Mouse (Mus musculus) embryo, embryonic 10 days (tissue): Measurements from ENCODE around the gene Rtn4r.

Experiments used
- DNase-seq: peaks from one replicate; pipeline ENCODE4 v3.0.0-alpha.2; 2015; ENCODE audit warnings: low spot score

The Rtn4r gene

DNA sequence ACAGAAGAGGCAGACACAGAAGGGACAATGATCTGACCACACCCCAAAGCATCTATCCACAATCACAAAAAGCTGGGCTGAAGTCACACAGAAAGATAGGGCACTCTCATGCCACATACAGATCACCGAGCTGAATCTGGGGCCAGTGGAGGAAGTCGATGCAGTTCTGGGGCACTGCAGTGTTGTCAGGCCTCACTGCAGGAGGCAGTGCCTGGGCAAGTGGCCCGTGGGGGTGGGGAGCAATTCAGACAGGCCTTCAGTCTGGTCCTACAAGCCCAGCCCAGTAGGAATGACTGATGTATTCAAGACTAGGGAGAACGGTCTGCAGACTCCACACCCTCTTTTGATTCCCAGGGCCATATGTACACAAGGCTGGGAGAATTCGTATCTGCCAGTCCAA, 2.8 kb upstream of the Rtn4r start:
- no peak for DNase-seq

DNA sequence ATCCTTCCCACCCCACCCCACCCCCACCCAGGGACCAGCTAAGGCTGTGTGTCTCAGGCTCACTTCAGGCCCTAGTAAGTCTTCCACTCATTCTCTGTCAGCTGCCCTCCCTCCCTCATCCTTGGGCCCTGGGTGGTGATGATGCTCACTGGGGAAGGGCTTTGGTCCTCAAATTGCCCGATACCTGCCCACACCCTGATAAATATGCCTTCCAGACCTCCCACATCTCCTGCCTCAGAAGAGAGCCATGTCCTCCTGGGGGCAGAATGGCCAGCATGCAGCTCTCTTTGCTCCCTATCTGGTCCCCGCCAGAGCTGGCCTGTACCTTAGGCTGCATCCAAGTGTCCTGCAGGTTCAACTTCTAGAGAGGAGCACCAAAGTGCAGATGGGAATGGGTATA, 2.3 kb upstream of the Rtn4r start:
- DNase-seq = no peak

DNA sequence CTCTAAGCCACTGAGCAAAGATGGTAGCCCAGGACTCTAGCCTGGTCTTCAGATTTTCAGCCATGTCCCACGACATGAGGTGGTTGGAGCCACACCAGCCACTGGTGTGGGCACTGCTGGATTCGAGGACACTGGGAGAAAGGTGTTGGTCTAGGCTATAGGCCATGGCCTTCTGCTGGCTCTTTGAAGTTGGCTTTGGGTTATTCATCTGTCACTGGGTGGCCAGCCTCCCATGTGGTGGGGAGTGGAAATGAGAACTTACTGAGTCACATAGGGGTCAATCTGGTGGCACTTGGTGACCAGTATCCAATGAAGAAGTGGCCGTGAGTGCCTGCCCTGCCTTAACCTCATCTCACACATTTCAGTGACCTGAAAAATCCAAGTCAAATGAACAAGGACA, 1.2 kb upstream of the Rtn4r start:
- DNase-seq = no peak

DNA sequence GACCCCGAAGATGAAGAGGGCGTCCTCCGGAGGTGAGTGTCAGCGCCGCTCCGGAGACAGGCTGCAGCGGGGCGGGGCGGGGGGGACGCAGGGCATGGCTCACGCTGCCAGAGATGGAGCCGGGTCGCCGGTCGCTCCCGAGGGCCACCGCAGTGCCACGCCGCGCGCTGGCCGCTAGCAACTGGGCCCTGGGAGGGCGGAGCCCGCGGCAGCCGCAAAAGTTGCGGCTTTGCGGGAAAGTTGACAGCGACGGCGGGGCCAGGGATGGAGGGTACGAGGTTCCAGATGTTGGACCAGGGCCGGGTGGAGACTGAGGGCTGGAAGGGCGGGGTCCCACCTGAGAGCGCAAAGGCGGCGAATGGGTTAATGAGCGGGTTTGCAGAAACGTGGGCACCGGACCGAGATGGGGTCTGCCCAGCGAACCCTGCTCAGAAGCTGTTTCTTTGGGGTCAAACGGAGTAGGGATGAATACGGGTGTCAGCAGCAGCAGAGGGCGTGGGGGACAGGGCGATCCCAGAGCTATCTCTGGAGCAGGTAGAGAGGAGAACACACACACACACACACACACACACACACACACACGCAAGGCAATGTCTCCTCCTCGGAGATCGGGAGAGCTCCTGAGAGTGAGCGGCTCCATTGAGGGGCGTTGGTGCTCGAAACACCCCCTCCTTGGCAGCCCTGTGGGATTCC, 575 bp downstream of the Rtn4r start:
- DNase-seq = peak; percentile 23

DNA sequence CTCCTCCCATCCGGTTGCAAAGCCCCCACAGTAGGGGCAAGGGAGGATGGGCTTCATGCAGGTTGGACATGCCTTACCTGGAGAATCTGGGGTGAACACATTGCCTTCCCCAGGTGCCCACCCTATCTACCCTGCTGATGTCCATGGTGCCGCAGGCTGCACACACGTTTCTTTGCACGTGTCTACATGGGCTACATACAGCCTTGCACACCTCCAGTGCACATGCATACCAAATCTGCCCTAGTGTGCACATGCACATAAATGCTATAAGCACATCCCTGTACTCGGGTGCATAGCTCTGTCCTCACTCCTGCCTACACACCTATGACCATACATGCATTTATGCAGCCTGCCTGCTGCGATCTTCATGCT, 1.1 kb downstream of the Rtn4r start:
- DNase-seq = no peak

DNA sequence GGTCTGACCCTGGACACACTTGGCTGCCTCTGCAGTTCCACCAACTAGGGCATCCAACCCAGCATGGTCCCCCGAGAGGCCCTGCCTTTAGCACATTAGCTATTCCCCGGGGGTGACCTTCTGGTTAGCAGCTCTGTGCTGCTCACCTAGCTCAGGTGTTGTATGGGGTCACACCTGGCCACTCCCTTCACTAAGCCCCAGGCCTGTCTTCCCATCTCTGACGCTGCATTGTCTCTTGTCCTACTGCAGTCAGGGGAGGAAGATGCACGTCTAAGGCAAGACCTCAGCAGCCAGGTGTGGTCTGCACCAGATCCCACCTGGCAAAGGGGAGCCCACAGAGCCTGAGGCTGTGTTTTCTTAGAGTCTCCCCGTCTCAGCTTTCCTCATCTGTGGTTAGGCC, 2.0 kb downstream of the Rtn4r start:
- no peak for DNase-seq

DNA sequence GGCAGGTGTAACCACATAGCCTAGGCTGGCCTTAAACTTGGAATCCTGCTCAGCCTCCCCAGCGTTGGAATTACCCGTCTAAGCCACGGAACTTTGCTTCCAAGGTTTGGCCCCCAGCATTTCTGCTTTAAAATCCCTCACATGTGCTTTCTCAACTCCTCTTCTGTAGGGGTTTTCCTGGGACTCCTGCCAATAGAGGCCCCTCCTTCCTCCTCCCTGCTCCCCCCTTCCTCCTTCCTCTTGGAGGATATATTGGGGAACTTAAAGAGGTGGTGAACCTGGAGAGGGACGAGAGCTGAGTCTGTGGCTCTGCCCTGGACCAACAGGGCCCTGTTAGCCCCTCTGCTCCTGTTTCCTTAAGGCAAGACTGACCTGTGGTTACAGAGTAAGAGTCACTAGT, 2.8 kb downstream of the Rtn4r start:
- no peak for DNase-seq

DNA sequence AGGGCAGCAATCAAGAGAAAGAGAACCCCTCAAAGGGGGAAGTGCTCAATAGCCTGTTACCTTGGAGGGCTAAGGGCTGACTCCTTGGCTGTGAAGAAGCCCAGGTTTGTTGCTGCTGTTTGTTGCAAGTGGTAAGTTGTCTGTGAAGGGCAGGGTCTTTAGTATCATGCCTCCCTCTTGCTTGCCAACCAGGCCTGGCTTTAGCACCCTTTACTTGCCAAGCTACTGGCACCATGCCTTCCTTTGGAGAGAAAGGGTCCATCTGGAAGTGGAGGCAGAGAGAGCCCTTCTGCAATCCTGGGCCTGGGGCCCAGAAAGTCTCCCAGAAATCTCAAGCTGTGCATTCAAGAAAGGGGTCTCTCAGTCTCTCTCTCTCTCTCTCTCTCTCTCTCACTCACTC, 3.3 kb downstream of the Rtn4r start:
- no peak for DNase-seq

DNA sequence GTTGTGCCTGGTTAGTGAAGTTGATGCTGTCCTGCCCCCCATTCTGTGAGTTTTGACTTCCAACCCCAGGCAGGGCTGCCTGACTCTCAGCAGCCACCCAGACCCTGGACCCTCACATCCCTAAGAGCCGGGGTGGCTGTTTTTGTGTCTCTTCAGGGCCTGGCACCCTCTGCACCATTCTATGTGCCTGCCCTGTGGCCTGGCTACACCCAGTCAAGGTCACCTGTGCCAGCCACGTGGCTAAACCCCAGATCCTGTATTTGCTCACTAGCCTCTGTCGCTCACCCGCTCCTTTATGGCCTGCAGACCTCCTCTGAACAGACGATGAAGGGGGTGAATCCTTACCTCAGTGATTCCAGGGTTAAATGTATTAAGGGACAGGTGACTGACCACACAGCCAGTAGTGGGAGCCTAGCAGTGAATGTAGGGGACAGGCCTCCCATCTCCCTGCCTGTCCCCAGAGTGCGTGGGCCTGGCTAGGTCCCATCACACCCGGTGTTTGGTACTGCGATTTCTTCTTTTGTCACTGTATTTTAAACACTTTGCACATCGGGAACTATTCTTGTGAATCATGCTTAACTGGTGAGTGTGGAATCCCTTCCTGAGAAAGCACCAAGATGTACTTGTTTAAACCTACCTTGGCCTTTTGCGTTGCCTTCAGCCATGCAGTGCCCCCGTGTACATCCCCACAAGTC, 4.0 kb downstream of the Rtn4r start:
- DNase-seq = no peak

DNA sequence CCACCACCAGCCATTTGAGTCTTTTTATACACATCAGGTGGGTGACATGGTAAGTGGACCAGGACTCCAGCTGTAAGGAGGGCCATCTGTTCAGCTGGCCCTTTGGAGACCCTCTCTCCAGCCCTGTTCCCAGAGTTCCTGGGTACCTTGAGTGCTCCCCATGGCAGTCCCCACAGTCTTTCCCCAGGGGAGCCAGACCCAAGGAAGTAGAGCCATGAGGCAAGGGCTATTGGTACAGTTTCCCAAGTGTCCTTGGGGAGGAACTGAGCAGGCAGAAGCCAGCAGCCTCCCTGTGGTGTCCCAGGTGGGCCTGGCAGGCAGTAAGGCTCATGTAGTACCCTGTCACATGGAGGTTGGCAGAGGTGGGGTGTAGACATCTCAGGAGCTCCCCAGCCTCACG, 4.6 kb downstream of the Rtn4r start:
- DNase-seq = no peak

DNA sequence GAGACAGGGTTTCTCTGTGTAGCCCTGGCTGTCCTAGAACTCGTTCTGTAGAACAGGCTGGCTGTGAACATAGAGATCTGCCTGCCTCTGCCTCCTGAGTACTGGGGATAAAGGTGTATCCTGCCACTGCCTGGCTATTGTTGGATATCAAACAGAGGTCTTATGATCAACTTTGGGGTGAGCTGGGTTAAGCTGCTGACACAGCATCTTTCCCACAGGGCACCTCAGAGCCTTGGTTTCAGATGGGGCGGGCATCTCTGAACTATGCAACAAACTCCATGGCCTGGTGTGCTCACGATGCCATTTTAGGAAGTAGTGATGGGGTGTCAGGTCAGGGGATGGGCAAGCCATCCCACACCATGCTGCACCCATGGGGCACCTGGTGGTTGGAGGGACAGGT, 5.1 kb downstream of the Rtn4r start:
- no peak for DNase-seq

DNA sequence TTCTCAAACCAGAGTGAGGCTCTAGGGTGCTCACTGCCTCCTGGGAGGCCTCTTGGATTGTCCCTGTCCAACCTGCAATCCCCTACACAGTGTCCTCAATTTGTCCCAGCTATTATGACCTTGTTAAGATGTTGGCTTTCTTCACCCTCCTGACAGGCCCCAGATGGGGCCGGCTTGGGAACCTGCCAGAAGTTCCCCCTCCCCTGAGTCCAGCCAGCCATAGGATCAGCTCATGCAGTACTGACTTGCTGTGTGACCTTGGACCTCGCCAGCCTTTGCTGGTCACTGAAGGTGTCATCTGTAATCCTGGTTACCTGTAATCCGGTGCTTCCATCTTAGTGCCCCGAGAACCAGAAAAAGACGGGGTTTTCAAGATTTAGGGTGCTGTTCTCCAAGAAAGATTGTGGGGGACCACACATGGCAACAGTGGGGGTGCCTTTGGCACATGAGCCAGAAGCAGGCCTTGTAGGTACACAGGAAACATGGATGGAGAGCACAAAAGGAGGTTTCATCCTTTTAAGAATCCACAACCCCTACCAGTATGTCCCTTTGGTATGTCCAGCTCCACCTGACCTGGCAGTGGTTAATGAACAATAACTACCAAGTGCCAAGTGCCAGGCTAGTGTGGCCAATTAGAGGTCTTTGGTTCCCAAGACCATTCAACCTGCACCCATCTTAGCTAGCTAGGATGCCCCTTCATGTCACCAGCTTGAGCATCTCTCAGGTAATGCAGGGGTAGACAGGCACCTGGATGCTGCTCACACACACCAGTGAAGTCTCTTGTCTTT, 5.9 kb downstream of the Rtn4r start:
- no peak for DNase-seq

DNA sequence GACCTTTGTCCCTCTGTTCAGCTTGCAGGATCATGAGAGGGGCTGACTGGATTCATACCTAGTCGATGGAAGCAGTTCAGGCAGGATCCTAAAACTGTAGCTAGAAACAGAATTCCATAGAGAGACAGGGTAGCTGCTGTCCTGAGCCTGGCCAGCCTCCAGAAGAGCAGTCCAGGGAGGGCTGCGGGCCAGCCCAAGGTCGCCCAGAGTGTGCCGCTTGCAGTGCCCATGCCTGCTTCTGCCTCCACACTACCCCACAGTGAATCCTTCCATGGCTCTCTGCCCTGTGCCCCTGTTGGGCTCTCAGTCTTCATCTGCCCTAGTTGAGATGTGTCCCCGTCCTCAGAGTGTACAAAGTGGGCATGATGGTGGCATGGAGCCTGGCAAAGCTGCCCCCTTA, 7.8 kb downstream of the Rtn4r start:
- DNase-seq = no peak

DNA sequence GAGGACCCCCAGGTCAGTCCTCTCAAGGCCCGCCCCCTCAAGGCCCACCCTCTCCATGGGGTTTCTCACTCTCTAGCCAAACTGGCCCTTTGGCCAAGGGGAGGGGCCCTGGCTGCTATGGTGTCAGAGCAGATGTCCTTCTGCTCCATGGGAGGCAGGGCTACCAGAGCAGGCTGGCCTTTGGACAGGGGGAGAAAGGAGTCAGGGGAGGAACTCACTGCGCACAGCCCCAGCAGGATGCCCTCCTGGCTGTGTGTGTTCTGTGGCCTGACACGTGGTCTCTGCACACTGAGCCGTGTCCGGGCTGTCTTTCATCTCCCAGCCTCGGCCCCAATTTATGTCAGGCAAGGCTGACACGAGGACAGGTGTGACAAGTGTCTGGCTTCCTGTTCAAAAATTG, 8.6 kb downstream of the Rtn4r start:
- DNase-seq = no peak

DNA sequence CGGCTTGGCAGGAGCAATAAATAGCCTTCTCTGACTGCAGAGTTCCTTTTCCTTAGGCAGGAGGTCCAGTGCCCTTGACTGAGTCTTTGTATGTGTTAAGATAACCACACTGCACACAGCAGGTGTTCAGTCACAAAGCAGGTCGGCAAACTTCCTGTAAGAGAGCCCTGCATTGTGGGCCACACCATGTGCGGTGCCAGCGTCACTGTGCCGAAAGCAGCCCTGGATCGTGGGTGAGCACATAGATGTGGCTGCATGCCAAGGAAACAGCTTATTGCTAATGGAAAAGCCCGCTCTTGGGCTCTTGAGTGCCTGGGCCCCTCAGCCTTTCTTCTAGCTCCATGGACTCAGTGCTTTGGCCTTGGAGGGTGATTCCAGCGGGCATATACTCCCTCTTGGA, 16.8 kb downstream of the Rtn4r start:
- DNase-seq = no peak

DNA sequence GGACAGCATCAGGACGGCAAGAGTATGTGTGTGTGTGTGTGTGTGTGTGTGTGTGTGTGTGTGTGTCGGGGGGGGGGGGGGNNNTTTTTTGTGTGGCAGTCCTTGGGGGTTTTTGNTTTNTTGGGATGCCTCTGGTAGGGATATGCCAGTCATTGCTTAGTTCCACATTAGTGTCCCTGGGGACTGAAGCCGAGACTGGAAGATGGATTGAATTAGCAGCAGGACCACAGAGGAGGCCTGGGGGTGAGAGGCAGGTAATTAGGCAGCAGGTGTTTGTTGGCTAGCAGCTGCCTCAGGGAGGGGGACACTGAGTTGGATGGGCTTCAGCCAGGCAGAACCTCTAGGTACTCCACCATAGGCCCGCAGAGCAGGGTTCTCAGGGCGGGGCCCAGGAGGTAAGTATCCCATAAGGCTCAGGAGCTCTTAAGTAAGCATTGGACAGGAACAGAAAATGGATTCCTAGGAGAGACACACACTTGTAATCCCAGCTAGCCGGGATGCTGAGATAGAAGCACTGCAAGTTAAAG, 18.0 kb downstream of the Rtn4r start:
- DNase-seq = no peak

DNA sequence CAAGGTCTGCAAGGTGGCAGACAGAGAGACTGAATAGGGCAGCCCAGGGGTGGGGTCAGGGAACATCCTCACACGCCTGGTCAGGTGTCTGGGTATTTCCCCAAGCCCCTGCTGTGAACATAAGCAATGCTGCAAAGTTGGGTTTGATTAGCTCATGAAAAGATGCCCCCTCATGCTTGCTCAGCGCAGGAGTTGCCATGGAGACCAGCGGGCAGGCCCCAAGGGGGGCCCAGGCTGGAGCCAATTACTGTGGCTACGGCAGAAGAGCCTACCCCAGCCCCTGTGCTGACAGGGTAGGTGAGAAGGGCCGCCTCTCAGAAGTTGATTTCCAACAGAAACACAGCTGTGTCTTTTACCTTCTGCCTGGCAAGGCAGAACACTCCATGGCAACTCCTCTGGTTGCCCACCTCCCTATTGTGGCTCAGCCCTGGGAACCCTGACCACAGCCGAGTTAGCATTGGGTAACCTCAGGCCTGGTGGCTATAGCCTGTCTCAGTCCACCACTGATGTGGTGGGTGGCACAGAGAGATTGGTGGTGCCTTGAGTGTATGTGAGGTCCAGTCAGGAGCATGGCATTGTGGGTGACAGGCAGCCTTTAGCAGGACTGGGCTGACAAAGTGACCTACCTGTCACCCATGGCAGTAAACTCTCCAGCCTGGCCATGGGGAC, 20.9 kb downstream of the Rtn4r start:
- peak; percentile 35 for DNase-seq

DNA sequence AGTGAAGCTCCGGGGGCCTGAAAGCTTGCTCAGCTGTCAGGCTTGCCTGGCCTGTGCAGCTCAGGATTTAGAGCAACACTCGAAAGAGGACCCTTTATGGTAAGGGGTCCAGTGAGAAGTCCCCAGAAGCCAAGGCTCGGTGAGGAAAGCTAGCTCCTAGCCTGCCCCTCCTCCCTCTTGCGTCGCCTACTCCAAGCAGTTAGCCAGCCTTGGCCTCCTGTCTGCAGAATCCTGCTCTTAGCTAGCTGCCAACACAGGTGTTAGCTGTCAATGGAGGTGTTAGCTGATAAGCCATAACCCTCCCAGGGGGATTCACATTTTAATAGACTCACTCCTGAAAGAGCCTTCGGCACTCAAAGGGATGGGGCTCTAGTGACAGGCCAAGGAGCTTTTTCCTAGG, 21.8 kb downstream of the Rtn4r start:
- DNase-seq = no peak

DNA sequence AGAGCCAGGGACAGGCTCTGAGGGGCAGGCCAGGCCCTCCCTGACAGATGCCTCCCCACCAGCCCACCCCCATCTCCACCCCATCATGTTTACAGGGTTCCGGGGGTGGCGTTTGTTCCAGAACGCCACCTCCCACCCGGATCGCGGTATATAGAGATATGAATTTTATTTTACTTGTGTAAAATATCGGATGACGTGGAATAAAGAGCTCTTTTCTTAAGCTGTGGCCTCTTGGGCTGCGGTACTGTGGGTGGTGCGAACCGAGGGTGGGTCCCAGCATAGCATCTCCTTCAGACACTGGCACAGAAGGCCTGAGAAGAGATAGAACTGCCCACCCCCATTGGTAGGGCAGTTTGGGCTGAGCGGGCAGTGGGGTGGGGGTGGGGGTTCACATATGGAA, 24.7 kb downstream of the Rtn4r start:
- no peak for DNase-seq

DNA sequence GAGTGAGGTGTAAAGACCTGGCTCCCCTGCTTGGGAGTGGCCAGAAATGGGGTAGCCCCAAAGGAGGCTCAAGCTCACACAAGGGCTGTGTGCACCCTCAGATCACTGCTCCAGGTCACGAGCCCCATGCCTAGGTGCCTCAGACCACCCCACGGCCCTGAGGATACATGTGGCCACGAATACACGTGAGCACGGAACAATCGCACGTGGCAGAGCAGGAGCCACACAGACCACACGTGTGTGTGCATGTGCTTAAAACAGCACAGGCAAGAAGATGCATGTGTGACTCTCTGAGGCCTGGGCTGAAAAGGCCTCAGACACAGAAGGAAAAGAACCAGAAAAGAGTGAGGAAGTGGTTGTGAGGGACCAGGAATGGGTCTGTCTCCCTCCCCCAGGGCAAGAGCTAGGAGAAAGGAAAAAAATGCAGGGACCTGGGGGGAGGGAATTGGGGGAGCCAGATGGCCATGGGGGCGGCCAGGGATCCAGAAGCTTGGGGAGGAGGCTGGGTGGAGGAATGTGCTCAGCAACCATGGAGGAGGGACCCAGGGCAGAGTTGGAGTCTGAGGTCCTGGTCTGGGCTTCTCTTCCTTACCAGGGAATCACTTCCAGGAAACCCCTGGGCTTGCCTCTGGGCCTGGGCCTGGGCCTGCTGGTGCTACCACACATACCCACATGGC, 25.5 kb downstream of the Rtn4r start:
- DNase-seq = no peak

DNA sequence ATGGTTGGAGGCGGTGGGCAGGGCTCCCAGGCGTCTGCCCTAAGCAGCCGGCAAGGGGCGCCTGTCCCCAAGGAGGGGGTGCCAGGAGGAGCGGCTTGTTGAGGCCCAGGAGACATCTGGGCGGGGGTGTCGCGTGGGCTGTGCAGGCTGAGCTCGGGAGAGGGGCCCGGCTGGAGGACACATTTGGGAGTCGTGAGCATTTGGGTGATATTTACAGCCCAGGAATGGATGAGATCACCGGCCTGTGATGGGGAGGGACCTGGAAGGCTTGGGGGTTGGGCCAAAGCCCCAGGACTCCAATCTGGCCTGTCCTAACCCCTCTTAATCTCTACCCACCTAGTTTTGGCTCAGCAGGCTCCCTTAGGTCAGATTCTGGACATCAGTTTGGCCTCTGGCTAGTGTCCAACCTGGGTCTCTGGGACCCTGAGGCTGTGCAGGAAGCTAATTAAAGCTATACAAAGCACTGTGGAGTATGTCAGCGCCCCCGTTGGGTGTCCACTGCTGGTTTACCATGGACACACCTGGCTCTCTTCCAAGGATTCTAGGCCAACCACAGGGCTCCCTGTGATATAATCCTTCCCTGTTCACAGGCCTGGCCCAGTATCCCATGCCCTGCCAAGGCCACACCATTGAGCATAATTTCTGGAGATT, 27.2 kb downstream of the Rtn4r start:
- no peak for DNase-seq
